In the genomic region with DNA sequence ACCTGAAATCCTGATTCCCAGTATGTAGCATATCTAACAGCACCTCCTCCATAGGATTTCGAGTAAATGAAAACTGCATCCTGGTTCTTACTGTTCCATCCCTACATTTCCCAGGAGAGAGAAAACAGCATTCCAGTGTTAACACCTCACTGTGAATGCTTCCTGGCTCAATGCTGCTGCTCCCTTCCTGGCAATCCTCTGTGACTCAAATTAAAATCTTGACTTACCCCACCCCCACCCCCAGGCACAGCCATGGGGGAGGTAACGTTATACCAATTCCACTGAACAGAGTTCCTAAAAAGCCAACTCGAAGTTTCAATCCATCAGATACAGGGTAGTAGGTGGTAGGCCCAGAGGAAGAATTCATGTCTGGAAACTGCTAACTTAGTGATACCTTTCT, we compare ENCODE assay signal across 8 mouse cellular contexts. TPM values are rescaled to one million over a fixed set of nuclear protein-coding genes. Genes with fewer than 3 reads are reported as not detected.
DNase-seq lines count a peak whose midpoint lies in the region; ATAC-seq and TF ChIP-seq lines count a peak whose summit lies in the region.

No protein-coding gene starts in this region.

- WGBS in forebrain, embryonic 12.5 days = 36% methylated on average over 3 of the region's 3 CpGs
- 21% methylated on average over 3 of the region's 3 CpGs for WGBS in liver, embryonic 13.5 days (ENCODE audit: insufficient replicate concordance)

- peaks cover 55% of the 10 kb centered on the region for H3K36me3 ChIP-seq in E14TG2a.4 (ENCODE audit: insufficient read depth, low read length)
- H3K36me3 ChIP-seq in forebrain, embryonic 12.5 days (replicated peaks) = peaks cover 33% of the 10 kb centered on the region
- H3K36me3 ChIP-seq in liver, embryonic 13.5 days = peaks cover 43% of the 10 kb centered on the region

- peaks cover 55% of the 10 kb centered on the region for H3K4me1 ChIP-seq in E14TG2a.4 (replicated peaks; ENCODE audit: low read depth, low read length)
- H3K4me1 ChIP-seq in forebrain, embryonic 12.5 days = peaks cover 8% of the 10 kb centered on the region
- H3K4me1 ChIP-seq in liver, embryonic 13.5 days (replicated peaks) = peaks cover 25% of the 10 kb centered on the region

- no peak for TF ChIP-seq CTCF in E14TG2a.4 (conservative IDR thresholded peaks at IDR 0.05; ENCODE audit: low read length)

- H3K4me2 ChIP-seq in forebrain, embryonic 12.5 days = peak overlapping the region; percentile 65
- peak overlapping the region; percentile 89 for H3K4me2 ChIP-seq in liver, embryonic 13.5 days

- H3K9ac ChIP-seq in forebrain, embryonic 12.5 days = peak overlapping the region; percentile 82
- peak overlapping the region; percentile 88 for H3K9ac ChIP-seq in liver, embryonic 13.5 days

- intact Hi-C loops in heart, postnatal 14 days (cut with DNase I) = no loop called here

- peak overlapping the region; percentile 95 for H3K4me3 ChIP-seq in E14TG2a.4 (replicated peaks; ENCODE audit: low read length)
- peak overlapping the region; percentile 78 for H3K4me3 ChIP-seq in forebrain, embryonic 12.5 days (replicated peaks)
- H3K4me3 ChIP-seq in liver, embryonic 13.5 days (replicated peaks) = peak overlapping the region; percentile 91

- H3K9me3 ChIP-seq in E14TG2a.4 (ENCODE audit: low read length) = no peaks in the 10 kb centered on the region
- no peaks in the 10 kb centered on the region for H3K9me3 ChIP-seq in forebrain, embryonic 12.5 days
- H3K9me3 ChIP-seq in liver, embryonic 13.5 days (replicated peaks) = no peaks in the 10 kb centered on the region

- no peaks in the 10 kb centered on the region for H3K27me3 ChIP-seq in E14TG2a.4 (ENCODE audit: insufficient read depth, low read length)
- no peaks in the 10 kb centered on the region for H3K27me3 ChIP-seq in forebrain, embryonic 12.5 days
- H3K27me3 ChIP-seq in liver, embryonic 13.5 days = no peaks in the 10 kb centered on the region

- no peak overlapping the region for H3K27ac ChIP-seq in forebrain, embryonic 12.5 days
- peak overlapping the region; percentile 97; the same call in 1 of the 2 replicates for H3K27ac ChIP-seq in liver, embryonic 13.5 days

- peak; percentile 76 for DNase-seq in heart, adult 11 months
- DNase-seq in heart, postnatal 14 days = no peak
- no peak for DNase-seq in liver, embryonic 13.5 days
- no peak for DNase-seq in urinary bladder, adult 18-20 months (ENCODE audit: low spot score in 2 of 2)
- no peak for DNase-seq in embryo, embryonic 11 days
- no peak for DNase-seq in kidney, adult 18-20 months

- ATAC-seq in forebrain, embryonic 12.5 days (ENCODE audit: low FRiP score) = no peak; the same call in 1 of the 2 replicates
- no peak for ATAC-seq in liver, embryonic 13.5 days (ENCODE audit: low read depth)

RNA-seq across cellular contexts. Expression of a gene that starts 0.9 kb away (rescaled TPM):
- 10 to 100 TPM; 12.1 to 13.3 TPM for total RNA-seq in heart, postnatal 14 days (2021)
- 27.9 and 31.6 TPM in 2 replicates for polyA plus RNA-seq in forebrain, embryonic 12.5 days (2016; fragmentation: Nextera tagmentation; extraction: Ambion mirVana)
- 22.5 and 23.8 TPM in 2 replicates for polyA plus RNA-seq in liver, embryonic 13.5 days (2015; fragmentation: Nextera tagmentation; extraction: Ambion mirVana)
